Mouse (Mus musculus): ENCODE measurements around the gene Cdipt.

Gene Cdipt

DNA sequence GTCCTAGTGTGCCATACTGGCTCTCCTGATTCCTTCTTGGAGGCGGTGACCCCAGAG lies at the start of gene Cdipt:
TSS of gene Cdipt (plus strand) at position 22 of the 57 bp plus-strand sequence.
- no peak for DNase-seq (ENCODE audit: low spot score in 2 of 2)

DNA sequence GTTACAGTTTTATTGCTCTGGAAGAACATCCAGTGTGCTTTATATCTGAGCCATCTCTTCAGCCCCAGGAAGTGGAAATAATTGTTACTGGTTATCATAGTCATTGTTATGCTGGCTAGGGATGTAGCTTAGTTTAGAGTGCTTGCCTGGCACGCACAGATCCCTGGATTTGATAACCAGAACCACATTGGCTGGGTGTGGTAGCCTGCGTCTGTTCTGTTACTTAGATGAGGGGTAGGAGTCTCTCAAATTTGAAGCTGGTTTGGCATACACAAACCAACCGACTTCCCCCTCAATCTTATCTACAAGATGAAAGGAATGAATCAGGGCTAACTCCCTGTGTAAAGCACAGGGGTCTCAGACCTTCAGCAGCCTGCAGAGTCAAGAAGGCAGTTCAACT lies 49.4 kb upstream of the Cdipt start:
- DNase-seq (ENCODE audit: low spot score in 2 of 2) = no peak

DNA sequence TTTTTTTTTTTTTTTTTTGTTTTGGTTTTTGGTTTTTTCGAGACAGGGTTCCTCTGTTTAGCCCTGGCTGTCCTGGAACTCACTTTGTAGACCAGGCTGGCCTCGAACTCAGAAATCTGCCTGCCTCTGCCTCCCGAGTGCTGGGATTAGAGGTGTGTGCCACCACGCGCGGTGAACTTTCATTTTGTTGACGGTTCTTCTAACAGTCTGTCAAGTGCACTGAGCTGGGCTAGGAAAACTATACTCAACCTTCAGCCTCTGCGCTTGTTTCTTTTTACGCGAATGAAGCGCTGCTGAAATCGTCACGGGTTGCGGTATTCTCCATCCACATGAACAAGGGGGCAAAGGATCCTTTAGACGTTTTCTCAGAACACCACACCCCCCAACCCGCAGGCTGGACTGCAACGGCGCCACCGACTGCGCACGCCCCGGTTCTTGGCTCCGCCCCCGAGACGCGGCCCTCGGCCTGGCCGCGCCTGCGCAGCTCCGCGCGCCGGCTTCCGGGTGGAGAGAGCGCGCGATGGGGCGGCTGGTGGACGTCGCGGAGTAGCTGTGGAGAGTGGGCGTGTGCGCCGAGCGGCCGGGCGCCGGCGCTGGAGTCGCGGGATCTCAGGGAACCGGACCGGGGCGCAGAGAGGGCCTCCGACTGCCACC lies 47.2 kb upstream of the Cdipt start, which contains the start of gene Kctd13:
TSS of gene Kctd13 (plus strand) at position 496 of the 654 bp plus-strand sequence.
- DNase-seq (ENCODE audit: low spot score in 2 of 2) = peak; percentile 90 to 91

- DNase-seq (ENCODE audit: low spot score in 2 of 2) = peak; percentile 29 to 36
Observed at GRCm38 (mm10) chr7:126929046-126929445, 46.7 kb upstream of the Cdipt start.

- DNase-seq (ENCODE audit: low spot score in 2 of 2) = no peak
Observed at GRCm38 (mm10) chr7:126932652-126933051, 43.1 kb upstream of the Cdipt start.

GRCm38 (mm10) chr7:126941171-126941570 lies 34.5 kb upstream of the Cdipt start:
- DNase-seq (ENCODE audit: low spot score in 2 of 2) = no peak

- no peak for DNase-seq (ENCODE audit: low spot score in 2 of 2)
Observed at GRCm38 (mm10) chr7:126941801-126942200, 33.9 kb upstream of the Cdipt start.

DNA sequence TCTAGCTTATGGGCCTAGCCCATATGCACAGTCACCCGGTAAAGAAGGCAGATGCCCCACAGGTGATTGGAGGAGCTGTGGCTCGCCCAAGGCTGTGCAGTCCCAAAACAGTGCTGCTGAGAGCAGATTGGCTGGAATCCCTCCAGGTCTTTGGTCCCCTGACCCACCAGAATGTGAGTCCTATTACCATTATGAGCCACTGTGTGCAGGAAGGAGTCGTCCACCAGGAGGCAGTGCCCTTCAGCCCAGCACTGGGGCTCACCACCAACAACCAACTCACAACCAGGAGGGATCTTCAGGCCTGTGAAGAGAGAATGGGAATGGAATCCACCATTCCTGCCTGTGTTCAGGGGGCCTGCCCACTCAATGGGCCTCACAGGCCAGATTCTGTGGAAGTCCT lies 29.2 kb upstream of the Cdipt start:
- no peak for DNase-seq (ENCODE audit: low spot score in 2 of 2)

DNA sequence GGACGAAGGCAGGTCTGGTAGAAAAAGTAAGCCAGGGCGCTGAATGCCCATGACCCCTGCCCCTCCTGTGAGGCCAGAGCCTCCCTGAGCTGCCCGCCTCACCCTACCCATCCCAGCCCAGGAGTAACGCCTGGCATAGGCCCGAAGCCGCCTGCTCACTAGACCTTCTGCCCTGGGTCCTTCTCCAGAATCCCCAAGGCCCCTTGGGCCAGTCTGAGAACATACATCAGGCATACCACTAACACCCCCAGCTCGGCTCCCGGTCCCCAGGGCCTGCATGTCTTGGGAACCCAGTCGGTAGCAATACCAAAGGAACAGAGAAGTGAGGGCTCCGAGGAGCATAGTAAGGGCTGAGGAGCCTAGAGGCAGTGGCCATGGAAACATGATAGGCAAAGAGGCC lies 27.1 kb upstream of the Cdipt start:
- DNase-seq (ENCODE audit: low spot score in 2 of 2) = no peak

- DNase-seq (ENCODE audit: low spot score in 2 of 2) = peak; percentile 60 to 72
Observed at GRCm38 (mm10) chr7:126949403-126949792, 26.3 kb upstream of the Cdipt start, which contains the start of gene Asphd1. TSS of gene Asphd1 (minus strand) at chr7:126949582.

- peak; percentile 82 to 85 for DNase-seq (ENCODE audit: low spot score in 2 of 2)
Observed at GRCm38 (mm10) chr7:126949793-126950646, 25.7 kb upstream of the Cdipt start, which contains the start of gene Sez6l2. TSS of gene Sez6l2 (plus strand) at chr7:126950563.

DNA sequence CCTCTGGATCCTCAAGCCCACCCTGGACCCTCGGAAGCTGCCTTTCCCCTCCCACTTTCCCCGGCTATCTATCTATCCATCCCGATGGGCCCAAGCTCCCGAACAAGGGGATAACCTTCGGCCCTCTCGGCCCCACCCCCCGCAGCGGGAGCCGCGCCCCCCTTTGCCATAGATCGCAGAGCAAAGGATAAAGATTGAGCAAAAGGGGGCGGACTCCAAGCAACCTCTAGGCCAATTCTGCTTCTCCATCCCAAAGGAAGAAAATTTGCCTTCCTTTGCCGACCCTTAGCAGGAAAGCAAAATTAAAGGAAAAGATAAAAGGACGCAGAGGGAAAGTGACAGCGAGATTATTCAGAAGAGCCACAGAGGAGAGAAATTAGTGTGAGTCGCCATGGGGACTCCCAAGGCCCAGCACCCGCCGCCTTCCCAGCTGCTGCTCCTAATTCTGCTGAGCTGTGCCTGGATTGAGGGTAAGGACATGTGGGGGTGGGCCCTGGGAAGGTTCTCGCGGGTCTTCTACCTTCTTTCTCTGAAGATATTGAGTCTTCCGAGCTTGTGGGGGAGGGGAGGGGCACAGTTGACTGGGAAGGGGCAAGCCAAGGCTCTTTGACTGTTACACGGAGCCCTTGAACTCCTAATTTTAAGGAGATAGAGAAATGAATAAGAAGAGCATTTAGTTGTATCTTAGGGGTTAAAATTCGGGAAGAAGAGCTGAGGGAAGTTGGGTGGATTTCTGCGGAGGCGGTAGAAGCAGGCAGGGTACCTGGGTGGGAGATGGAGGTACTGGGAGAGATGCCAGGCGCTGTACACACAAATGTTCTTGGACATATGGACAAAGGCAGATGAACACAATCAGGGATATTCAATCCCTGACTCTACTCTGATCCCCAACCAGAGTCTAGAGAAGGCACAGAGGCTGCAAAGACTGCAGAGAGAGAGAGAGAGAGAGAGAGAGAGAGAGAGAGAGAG lies 24.8 kb upstream of the Cdipt start:
- DNase-seq (ENCODE audit: low spot score in 2 of 2) = no peak

DNA sequence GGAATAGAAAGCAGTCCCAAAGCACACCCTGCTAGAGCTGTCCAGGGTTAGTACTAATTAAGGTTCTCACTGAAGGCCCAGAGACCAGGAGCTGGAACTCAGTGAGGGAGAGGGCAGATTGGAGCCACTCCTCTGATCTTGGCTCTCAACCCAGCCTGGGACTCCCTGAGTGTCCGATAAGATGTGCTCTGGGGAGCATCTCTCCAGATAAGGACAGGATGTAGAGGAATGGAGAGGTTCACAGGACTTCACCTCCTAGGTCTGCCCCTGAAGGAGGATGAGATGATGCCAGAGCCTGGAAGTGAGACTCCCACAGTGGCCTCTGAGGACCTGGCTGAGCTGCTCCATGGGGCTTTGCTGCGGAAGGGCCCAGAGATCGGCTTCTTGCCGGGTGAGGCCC lies 24.0 kb upstream of the Cdipt start:
- DNase-seq (ENCODE audit: low spot score in 2 of 2) = no peak

GRCm38 (mm10) chr7:126952646-126953045 lies 23.1 kb upstream of the Cdipt start:
- no peak for DNase-seq (ENCODE audit: low spot score in 2 of 2)

DNA sequence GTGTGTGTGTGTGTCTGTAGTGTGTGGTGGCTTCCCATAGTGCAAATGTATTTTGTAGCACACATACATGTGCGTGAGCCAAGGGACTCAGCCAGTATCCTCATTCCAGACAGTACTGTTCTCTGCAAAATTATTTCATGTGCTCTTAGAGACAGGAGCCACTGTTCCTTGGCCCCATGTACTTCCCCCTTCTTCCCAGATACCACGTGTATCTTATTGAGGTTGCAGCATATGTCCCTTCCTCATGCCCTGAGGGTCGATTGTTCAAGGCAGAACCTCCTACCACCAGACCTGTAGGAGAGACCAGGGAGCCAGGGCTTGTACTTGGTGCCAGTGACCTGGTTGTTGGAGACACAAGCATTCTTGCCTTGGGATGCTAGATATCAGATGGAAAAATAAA lies 20.6 kb upstream of the Cdipt start:
- no peak for DNase-seq (ENCODE audit: low spot score in 2 of 2)

GRCm38 (mm10) chr7:126959780-126960179 lies 15.9 kb upstream of the Cdipt start:
- DNase-seq (ENCODE audit: low spot score in 2 of 2) = no peak

DNA sequence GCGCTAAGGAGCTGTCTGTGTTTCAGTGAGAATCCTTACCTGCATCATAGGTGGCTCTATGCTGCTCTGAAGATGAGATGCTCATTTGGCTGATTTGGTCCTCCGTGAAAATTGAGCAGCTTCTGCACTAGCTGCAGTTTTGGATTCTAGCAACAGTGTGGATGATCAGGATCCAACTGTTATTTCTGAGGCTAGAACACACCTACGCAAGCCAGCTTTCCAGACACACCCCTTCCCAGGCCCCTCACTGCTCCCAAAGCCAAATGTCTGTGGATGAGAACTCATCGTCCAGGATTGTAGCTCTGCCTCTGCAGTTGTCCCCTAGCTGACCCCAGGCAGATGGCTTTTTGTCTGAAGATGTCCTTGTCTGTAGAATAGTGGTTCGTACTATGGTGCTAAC lies 14.6 kb upstream of the Cdipt start:
- no peak for DNase-seq (ENCODE audit: low spot score in 2 of 2)

- DNase-seq (ENCODE audit: low spot score in 2 of 2) = no peak
Observed at GRCm38 (mm10) chr7:126961965-126962364, 13.7 kb upstream of the Cdipt start.

DNA sequence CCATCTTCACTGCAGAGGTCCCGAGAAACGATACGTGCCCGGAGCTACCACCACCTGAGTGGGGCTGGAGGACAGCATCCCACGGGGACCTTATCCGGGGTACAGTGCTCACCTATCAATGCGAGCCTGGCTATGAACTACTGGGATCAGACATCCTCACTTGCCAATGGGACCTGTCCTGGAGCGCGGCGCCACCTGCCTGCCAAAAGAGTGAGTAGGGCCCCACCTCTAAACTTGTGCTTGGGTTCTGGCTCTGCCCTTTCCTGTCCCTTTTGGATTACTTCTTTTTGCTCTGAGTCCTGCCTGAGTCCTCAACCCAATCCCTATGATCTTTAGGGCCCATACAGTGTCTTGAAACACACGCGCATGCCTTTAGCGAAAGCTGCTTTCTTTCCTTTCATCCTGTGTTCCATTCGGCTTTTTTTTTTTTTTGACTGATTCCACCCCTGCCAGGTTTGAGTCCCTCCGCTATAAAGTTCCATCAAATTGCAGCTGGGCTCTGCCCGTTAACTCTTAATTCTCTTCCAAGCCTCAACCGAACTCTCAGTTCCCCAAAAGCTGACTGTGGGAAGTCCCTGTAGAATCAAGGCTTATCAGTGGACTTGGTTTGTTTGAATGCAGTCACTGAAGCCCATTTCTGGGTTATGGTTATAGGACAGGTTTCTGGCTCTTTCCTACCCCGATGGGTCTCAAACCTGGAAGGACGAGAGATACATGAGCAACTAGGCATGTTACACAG lies 12.0 kb upstream of the Cdipt start:
- no peak for DNase-seq (ENCODE audit: low spot score in 2 of 2)

DNA sequence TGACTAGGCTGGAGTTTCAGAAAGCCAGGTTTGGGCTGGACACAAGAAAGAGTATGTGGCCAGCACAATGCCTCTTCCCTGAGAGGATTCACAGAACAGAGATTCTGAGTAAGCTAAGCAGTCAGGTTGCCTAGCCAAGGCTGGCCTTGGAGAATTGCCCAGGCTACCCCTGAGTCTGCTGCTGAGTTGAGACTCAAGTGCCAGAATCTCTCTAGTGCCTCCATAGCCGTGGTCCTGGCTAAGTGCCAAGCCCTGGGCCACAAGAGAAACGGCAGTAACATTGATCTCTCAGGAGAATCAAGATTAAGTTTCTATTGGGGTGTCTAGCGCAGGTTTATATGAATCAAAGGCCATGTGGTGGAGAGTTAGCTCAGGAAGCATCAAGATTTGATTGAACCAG lies 10.1 kb upstream of the Cdipt start:
- no peak for DNase-seq (ENCODE audit: low spot score in 2 of 2)

GRCm38 (mm10) chr7:126967361-126967760 lies 8.4 kb upstream of the Cdipt start:
- DNase-seq (ENCODE audit: low spot score in 2 of 2) = no peak

DNA sequence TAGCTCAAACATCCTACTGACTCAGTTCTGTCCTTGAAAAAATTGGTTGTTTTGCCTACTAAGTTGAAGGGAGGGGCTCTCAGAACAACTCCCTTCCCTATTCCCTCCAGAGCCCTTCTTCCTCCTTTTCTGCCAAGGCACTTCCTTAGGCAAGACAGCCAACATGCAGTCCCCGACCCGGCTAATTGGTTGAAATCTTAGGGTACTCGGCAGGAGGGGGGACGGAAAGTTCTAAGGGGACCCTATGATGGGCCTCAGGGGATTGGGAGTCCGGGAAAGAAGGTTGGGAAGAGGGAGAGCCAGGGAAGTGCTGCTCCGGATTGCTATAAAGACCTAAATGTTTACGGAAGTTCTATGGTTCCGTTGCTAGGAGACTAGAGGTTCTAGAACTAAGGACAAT lies 221 bp upstream of the Cdipt start:
- no peak for DNase-seq (ENCODE audit: low spot score in 2 of 2)
